Mouse (Mus musculus) ES-E14 (cell line): Measurements from ENCODE around the gene Maz. TPM values are rescaled to one million over a fixed set of nuclear protein-coding genes. Genes with fewer than 3 reads are reported as not detected.

ENCODE experiments used
- DNase-seq: peaks from one replicate; pipeline ENCODE4 v3.0.0-alpha.2; 2013; ENCODE audit warnings: low read depth, low spot score
- H3K27ac ChIP-seq: 2 replicates; pipeline ENCODE4 v1.5.1; 2012; ENCODE audit warnings: low read depth, mild to moderate bottlenecking, low read length, moderate library complexity, mixed read lengths; ENCODE audit not compliant: poor library complexity, insufficient read depth, severe bottlenecking
- H3K36me3 ChIP-seq: 2 replicates; pipeline ENCODE4 v1.6.1; 2012; ENCODE audit warnings: mild to moderate bottlenecking, low read length, moderate library complexity, mixed read lengths; ENCODE audit not compliant: control insufficient read depth, poor library complexity, insufficient read depth, severe bottlenecking
- H3K4me1 ChIP-seq, 2 experiments: fragments of 150-350 bp in 1 of 2; sonication (generic) in 1 of 2; 2 replicates each; pipeline ENCODE4 v1.6.1; 2012; ENCODE audit warnings: low read length in 2 of 2, mild to moderate bottlenecking in 1 of 2, mixed read lengths in 1 of 2; ENCODE audit not compliant: control insufficient read depth in 2 of 2, insufficient read depth in 2 of 2, poor library complexity in 1 of 2
- H3K4me3 ChIP-seq, 2 experiments: fragments of 150-350 bp in 1 of 2; sonication (generic) in 1 of 2; 2 replicates each; pipeline ENCODE4 v1.5.1; 2012; ENCODE audit warnings: low read length in 2 of 2, low read depth in 1 of 2, mild to moderate bottlenecking in 1 of 2, mixed read lengths in 1 of 2; ENCODE audit not compliant: insufficient read depth in 1 of 2, poor library complexity in 1 of 2, severe bottlenecking in 1 of 2
- H3K9ac ChIP-seq: 2 replicates; pipeline ENCODE4 v1.6.1; 2012; ENCODE audit warnings: low read depth, mild to moderate bottlenecking, low read length, mixed read lengths; ENCODE audit not compliant: poor library complexity, insufficient read depth, severe bottlenecking
- H3K9me3 ChIP-seq: fragments of 150-350 bp; sonication (generic); 2 replicates; pipeline ENCODE4 v1.6.1; 2012; ENCODE audit warnings: low read depth, mild to moderate bottlenecking, low read length; ENCODE audit not compliant: control insufficient read depth, insufficient read depth
- CHD2 ChIP-seq: IDR thresholded peaks from 2 replicates; pipeline ENCODE4 v1.6.1; 2014; ENCODE audit warnings: mild to moderate bottlenecking, low read depth, low read length, inconsistent platforms
- HCFC1 ChIP-seq: IDR thresholded peaks from 2 replicates; pipeline ENCODE4 v1.6.1; 2012; ENCODE audit warnings: low read length, inconsistent platforms, borderline replicate concordance; ENCODE audit not compliant: insufficient read depth
- MAFK ChIP-seq: IDR thresholded peaks from 2 replicates; pipeline ENCODE4 v1.6.1; 2014; ENCODE audit warnings: mild to moderate bottlenecking, low read depth, low read length, inconsistent platforms; ENCODE audit not compliant: insufficient read depth
- ZC3H11A ChIP-seq: IDR thresholded peaks from 2 replicates; pipeline ENCODE4 v1.6.1; 2012; ENCODE audit warnings: low read depth, mild to moderate bottlenecking, inconsistent platforms, low read length, borderline replicate concordance
- ZNF384 ChIP-seq: IDR thresholded peaks from 2 replicates; pipeline ENCODE4 v1.6.1; 2012; ENCODE audit warnings: low read depth, low read length, inconsistent platforms
- in situ Hi-C, 2 experiments: fragments of 600-800 bp; cut with MboI; formaldehyde crosslinking; loops; one replicate each; pipeline ENCODE4 v1.15.1; 2025; ENCODE audit warnings: low sequenced_read_pairs in 2 of 2, inconsistent platforms in 1 of 2; ENCODE audit not compliant: unreplicated experiment in 2 of 2
- total RNA-seq: library from RNA; depleted of rRNA; stranded (reverse); fragments of 300-350 nt; gene quantifications from 2 replicates; pipeline ENCODE4 v1.2.3, GENCODE M21; 2012

Maz gene
- total RNA-seq, 1 experiment: 134 TPM

GRCm38 (mm10) chr7:127013385-127013784 lies 13.5 kb downstream of the Maz start:
- Histone ChIP-seq H3K4me1 (peaks cover 2 to 14% of the 10 kb centered on the region in 2 experiments; a peak in 3 of 4 replicates), H3K9me3 (no peaks in the 10 kb centered on the region), H3K27ac (no peak overlapping the region), H3K4me3 (no peak overlapping the region), H3K36me3 (peaks cover 12% of the 10 kb centered on the region), H3K9ac (no peak overlapping the region; the same call in 1 of the 2 replicates)
- in situ Hi-C loops: no loop called here
- TF ChIP-seq CHD2 (no peak), ZC3H11A (no peak), HCFC1 (no peak), MAFK (no peak), ZNF384 (no peak)
- no peak for DNase-seq

- TF ChIP-seq ZC3H11A: no peak
- no peak for TF ChIP-seq ZNF384
- TF ChIP-seq MAFK: no peak
- TF ChIP-seq CHD2: no peak
- in situ Hi-C loops: no loop called here
- no peaks in the 10 kb centered on the region for H3K9me3 ChIP-seq
- H3K36me3 ChIP-seq: peaks cover 12% of the 10 kb centered on the region
- no peak overlapping the region for H3K4me3 ChIP-seq
- DNase-seq: no peak
- peaks cover 2 to 18% of the 10 kb centered on the region in 2 experiments; a peak in 3 of 4 replicates for H3K4me1 ChIP-seq
- no peak overlapping the region for H3K27ac ChIP-seq
- no peak overlapping the region for H3K9ac ChIP-seq
Measured at GRCm38 (mm10) chr7:127012845-127013244, 14.0 kb downstream of the Maz start.

DNA sequence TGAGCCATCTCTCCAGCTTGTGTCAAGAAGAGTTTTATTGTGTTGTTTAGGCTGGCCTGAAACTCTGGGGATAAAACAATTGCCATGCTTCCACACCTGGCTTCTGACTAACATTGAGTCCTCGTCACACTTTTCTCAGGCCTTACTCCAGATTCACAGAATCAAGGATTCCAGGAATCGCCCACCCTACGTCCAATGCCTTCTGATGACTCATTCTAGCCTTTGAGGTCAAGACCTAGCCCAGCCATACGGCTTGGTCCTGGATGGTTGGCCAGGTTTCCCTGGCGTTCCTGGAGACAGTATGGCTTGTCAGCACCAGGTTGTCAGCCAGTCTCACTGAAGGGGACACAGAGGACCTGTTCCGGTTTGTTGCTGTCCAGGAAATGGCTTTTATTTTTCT lies 14.5 kb downstream of the Maz start:
- TF ChIP-seq MAFK (no peak), ZNF384 (no peak), HCFC1 (no peak), ZC3H11A (no peak), CHD2 (no peak)
- in situ Hi-C loops: no loop called here
- DNase-seq: no peak
- Histone ChIP-seq H3K9me3 (no peaks in the 10 kb centered on the region), H3K27ac (no peak overlapping the region), H3K4me3 (no peak overlapping the region), H3K36me3 (peaks cover 12% of the 10 kb centered on the region), H3K9ac (no peak overlapping the region), H3K4me1 (peaks cover 2 to 21% of the 10 kb centered on the region in 2 experiments; a peak in 3 of 4 replicates)

DNA sequence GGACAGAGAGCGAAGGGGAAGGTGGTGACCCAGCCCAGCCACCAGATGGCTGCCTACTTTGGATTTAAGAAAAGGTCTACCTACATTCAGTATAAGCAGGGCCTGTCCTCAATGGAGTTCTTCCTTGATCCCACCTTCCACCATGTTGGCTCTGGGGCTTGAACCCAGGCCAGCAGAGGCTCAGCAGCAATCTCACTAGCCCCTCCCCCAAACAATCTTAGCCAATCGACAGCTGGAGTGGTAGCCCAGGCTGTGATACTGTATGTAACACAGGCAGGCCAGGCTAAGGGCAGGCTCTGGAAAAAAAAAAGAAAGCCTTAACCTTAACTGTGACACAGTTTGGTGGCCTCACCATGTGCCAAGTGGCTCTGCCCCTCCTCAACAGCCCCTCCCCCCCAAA lies 15.1 kb downstream of the Maz start:
- no peak for DNase-seq
- H3K9ac ChIP-seq: no peak overlapping the region
- H3K9me3 ChIP-seq: no peaks in the 10 kb centered on the region
- H3K27ac ChIP-seq: no peak overlapping the region
- H3K36me3 ChIP-seq: peaks cover 12% of the 10 kb centered on the region
- peaks cover 2 to 23% of the 10 kb centered on the region in 2 experiments; a peak in 3 of 4 replicates for H3K4me1 ChIP-seq
- TF ChIP-seq ZC3H11A (no peak), MAFK (no peak), ZNF384 (no peak), HCFC1 (no peak), CHD2 (no peak)
- in situ Hi-C loops: no loop called here
- H3K4me3 ChIP-seq: no peak overlapping the region

GRCm38 (mm10) chr7:127011051-127011450 lies 15.8 kb downstream of the Maz start:
- Histone ChIP-seq H3K4me3 (no peak overlapping the region), H3K4me1 (peaks cover 2 to 23% of the 10 kb centered on the region in 2 experiments; a peak in 3 of 4 replicates), H3K9me3 (no peaks in the 10 kb centered on the region), H3K36me3 (peaks cover 12% of the 10 kb centered on the region), H3K9ac (no peak overlapping the region), H3K27ac (no peak overlapping the region)
- in situ Hi-C loops: no loop called here
- no peak for DNase-seq
- TF ChIP-seq ZNF384 (no peak), MAFK (no peak), CHD2 (no peak), ZC3H11A (no peak), HCFC1 (no peak)
